Mouse (Mus musculus) megakaryocyte, embryonic 14.5 days (primary cell): Measurements from ENCODE around the gene Hrh1.

ENCODE experiments used
- FLI1 ChIP-seq: IDR thresholded peaks from 2 replicates; pipeline ENCODE4 v1.6.1; 2012; ENCODE audit warnings: low read length, inconsistent platforms, mixed read lengths
- GATA1 ChIP-seq: IDR thresholded peaks from 3 replicates; pipeline ENCODE4 v1.6.1; 2012; ENCODE audit warnings: mixed read lengths, low read length, inconsistent platforms, borderline replicate concordance

DNA sequence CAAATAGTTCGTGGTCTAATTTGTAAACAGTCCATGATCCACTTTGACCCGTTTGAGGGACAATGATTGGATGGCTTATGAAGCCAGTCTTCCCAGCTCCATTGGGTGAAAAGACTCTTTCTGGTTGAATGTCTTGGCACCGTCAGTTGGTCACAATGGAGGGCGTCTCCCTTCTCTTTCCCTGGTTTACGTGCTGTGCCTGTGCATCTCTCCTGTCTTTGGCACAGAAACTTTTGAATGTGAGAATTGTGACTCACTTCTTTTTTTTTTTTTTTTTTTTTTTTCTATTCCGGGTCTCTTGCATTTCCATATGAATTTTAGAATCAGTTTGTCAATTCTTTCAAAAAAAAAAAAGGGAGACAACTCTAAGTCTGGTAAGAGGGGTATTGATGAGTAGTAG, 29.5 kb upstream of the Hrh1 start:
- TF ChIP-seq GATA1: no peak
- no peak for TF ChIP-seq FLI1
